Mouse (Mus musculus) neutrophil, adult 5-6 weeks (primary cell): ENCODE data around the gene Cdc45. TPM values are rescaled to one million over a fixed set of nuclear protein-coding genes. Genes with fewer than 3 reads are reported as not detected.

Experiments used
- ATAC-seq: fragments of 151-379, 151-347 bp; 2 replicates; pipeline ENCODE4 v1.8.0; 2017; ENCODE audit warnings: mild to moderate bottlenecking, moderate TSS enrichment; ENCODE audit not compliant: insufficient number of reproducible peaks, poor library complexity, low FRiP score, severe bottlenecking; ENCODE audit errors: extremely low read depth
- total RNA-seq: library from RNA; stranded (forward); fragments of 200-1000 nt; gene quantifications from 2 replicates; pipeline ENCODE4 v1.2.3, GENCODE M21; 2017

Gene Cdc45
- total RNA-seq, 1 experiment from 2014 or later: 5.2 TPM

DNA sequence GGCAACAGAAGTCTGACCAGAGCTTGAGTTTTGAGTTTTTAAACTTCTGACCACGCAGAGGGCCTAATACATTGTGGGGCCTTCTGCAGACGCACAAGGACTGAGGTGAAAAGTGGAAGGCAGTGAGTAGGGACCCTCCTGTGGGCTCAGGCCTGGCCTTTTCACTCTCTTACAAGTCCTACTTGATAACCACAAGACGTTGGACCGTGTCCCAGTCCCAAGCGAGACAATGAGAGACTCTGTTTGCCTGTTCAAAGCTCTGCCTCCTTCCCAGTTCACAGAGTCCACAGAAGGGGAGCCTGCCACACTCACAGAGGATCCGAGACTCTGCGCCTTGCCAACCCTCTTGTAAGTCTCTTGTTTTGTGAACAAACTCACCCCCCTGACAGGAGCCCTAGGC is 15.1 kb downstream of the Cdc45 start:
- no peak for ATAC-seq

DNA sequence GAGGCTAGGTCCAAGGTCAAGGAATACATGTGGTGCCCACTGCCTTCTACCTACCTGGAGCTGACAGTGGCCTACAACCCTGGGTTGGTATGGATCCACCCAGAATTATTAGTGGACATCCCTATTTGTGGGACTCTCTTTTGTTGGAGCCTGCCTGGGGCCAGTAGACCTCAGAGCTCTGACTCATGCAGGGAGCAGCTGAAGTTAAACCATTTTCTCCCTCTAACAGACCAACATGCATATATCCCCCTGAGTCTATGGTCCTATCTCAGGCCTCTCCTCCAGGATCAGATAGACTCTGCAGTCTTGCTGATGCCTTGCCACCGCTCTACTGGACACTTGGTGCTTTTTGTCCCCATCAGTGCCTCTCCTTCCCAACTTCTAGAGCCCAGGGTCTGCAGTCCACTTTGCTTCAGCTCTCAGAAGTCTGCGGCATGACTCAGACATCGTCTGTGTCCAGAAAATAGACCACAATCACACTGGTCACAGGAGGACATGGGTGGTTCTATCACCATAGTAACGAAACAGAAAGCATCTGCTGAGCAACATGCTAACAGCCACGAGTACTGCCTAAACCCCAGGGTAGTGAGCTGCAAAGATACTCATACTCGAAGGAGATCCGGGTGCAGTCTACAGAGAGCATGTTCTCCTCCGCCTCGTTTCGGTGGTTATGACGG is 16.4 kb downstream of the Cdc45 start:
- ATAC-seq: no peak

DNA sequence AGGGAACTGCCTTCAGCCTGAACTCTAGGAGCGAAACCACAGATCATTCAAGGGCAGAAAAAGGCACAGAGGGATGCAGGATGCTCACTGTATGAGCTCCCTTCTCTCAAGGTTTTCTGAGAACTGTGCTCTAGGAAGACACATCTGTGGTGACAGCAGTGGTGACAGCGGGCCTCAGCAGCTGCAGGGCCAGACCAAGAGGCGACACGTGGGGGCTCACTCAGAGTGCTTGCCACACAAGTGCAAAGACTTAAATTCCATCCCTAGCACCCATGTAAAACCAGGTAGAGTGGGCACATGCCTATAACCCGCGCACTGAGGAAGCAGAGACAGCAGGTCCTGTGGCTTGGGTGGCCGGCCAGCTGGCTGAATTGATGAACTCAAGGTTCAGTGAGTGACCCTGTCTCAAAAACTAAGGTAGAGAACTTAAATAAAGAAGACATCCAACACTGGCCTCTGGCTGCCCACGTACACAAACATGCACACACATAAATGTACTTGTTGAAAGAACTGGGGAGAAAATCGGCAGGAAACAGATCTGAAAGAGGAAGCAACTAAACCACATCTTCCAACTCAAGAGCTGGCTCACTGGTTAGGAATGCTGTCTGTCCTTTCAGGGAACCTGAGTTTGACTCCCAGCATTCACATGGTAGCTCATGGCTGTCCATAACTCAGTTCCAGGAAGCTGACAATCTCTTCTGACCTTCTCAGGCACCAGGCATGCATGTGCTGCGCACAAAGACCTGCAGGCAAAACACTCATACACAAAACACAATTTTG is 23.0 kb downstream of the Cdc45 start:
- ATAC-seq: no peak

DNA sequence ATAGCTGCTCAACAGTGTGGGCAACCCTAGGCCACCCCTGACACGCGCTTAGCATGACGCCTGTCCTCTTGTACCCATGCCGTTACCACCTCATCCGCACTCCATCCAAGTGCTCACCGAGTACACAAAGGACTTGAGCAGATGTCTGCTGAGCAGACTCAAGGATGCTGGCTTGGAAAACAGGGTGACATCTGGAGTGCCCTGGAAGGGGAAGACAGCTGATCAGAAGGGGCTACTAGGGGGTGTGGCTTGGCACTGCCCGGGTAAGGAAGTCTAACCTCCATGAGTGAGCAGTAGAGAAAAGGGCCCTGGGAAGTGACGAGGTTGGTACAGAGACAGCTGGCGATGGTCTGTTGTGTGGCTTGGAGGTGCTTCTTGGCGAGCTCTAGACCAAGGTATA is 25.1 kb downstream of the Cdc45 start:
- no peak for ATAC-seq

DNA sequence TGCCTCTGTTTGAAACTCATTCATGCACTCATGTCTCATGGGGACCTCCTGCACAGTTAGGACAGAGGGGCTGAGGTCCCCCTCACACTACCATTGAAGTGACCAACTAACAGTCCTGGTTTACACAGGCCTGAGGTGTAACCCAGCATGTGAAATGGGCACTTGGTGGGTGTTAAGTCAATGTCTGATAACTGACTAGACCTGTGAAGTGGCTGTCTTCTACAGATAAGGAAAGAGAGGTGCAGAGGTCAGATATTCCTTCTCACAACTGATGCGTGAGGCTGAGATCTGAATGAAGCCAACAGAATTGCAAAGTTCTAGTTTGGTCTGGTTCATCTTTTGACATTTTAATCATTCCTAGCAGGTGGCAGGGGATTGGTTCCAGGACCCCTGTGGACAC is 26.3 kb downstream of the Cdc45 start:
- ATAC-seq: no peak

DNA sequence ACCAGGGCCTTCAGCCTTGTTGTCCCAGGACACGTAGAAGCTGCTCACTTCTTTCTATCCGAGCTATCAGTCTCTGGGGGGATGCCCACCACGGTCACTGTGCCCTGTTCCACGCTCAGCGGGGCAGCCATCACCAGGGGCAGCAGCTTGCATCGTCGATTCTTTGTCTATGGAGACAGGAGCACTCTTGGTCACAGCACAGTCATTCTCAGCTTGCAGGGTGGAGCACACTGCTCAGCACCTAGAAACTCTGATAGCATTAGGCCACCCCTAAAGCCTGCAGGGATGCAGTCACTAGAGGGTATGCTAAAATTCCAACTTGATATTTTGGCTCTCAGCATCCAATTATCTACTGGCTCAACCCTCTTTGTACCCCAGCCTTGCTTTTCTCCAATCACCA is 26.8 kb downstream of the Cdc45 start:
- no peak for ATAC-seq

DNA sequence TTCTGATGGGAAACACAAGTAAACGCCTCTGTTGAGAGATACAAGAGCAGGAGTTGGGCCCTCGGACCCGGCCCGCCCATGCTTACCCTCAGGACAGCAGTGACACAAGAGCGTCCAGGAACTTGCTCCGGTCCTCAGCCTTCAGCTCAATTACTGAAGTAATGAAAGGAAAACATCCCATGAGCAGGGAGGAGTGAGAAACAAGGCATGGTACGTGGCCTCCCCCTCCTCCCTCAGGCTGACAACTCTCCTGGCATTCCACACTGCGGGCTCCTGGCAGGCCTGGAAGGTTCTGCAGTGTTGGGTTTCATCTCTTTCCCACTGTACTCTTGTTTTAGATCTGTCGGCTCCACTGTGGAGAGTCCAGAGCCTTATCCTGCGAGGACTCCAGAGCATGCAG is 30.0 kb downstream of the Cdc45 start:
- ATAC-seq: no peak

DNA sequence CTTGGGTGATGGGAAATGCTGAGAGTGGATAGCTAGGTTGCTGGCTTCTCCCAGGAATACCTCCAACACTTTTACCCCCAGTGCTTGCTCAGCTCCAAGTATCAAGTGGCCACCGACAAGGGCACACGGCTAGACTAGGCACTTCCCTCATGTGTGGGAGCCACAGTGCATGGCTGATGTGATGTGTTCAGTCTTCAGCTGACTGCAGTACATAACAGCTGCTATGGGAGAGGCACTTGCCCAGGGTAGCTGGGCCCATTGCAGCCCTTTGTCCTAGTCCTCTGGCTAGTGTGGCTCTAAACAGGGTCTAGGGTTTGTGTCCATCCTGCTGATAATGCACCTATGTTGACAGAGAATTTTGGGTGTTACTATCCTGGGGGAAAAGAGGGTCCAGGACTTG is 33.3 kb downstream of the Cdc45 start:
- no peak for ATAC-seq

DNA sequence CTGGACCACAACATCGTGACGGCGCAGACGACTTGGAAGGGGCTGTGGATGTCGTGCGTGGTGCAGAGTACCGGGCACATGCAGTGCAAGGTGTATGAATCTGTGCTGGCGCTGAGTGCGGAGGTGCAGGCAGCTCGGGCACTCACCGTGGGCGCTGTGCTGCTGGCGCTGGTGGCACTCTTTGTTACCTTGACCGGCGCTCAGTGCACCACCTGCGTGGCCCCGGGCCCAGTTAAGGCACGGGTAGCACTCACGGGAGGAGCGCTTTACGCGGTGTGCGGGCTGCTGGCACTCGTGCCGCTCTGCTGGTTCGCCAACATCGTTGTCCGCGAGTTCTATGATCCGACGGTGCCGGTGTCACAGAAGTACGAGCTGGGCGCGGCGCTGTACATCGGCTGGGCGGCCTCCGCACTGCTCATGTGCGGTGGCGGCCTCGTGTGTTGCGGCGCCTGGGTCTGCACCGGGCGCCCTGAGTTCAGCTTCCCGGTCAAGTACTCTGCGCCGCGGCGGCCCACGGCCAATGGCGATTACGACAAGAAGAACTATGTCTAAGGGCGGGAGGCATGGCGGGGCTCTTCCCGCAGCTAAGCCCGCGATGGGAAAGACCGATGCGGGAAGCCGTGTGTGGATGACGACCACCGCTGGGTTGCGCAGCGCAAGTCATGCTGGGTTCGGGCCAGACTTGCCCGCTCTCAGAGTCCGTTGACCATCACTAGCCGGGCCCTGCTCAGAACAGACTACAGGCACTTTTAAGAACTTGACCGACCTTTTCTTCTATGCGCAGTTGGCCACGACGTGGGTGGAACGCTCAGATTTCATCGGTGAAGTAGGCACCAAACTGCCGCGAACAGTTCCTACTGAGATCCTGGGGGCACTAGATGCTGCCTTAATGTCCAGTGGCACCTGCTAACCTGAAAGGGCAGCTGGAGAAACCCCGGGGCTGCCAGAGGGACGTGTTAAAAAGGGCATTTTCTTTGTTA is 34.4 kb downstream of the Cdc45 start:
- ATAC-seq: no peak

DNA sequence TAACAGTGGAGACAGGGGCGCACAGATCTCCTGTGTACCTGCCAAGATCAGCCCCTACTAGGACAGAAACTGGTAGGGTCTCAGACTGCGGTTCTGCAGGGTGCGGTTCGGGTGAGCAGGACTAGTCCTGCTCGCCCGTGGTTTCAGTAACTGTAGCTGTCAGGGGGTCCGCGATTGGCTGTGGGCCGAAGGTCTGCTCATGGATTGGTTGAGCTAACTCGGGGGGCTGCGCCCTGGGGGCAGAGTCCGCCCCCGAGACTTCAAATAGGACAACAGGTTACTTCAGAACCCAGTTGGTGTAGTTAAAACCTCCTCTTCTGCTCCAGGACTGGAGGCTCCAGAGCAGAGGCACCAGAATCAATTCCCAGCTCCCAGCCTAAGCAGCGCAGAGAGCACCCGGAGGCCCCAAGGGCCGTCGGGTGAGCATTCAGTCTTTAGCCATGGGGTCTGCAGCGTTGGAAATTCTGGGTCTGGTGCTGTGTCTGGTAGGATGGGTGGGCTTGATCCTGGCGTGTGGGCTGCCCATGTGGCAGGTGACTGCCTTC is 35.2 kb downstream of the Cdc45 start, which contains the start of gene Cldn5:
Gene Cldn5 (plus strand): TSS at position 292 of the 545 bp plus-strand sequence.
- ATAC-seq: no peak

DNA sequence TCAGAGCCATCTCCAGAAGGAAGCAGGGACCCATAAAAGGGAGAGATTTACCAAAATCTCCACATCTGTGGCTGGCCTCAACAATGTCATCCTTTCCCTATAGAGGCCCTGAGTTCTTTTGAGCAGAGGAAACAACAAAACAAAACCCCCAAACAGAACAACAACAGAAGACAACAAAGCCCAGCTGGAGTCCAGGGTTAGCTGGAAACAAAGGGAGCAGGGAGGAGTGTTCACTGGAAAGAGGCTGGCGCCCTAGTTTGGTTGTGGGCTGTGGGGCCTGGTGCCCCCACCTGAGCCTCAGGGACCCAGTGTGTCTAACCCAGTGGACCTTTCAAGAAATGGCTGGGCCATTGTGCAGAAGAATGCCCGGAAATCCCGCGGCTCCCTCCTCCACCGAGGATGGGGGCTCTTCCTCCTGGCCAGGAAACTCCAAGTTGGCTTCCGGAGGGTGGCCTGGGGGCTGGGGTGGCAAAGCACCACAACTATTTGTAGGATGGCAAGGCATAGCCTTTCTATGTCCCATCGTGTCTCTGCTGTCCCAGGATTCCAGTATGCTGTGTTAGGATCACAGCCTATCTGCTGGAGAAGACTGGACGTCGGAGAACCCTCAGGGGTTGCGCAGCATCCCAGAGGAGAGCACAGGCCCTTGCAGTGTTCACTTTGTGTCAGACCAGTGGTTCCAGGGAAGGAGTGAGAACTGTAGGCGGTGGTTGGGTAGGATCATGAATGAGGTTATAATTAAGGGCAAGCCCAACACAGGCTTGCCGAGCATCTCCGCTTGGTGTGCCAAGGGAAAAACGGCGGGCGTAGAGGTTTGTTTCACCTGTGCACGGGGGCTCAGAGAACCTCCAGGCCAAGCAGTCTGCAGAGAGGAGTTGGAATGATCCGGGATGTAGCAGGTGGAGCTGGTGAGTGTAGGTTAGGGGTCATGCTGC is 35.9 kb downstream of the Cdc45 start:
- ATAC-seq: no peak

DNA sequence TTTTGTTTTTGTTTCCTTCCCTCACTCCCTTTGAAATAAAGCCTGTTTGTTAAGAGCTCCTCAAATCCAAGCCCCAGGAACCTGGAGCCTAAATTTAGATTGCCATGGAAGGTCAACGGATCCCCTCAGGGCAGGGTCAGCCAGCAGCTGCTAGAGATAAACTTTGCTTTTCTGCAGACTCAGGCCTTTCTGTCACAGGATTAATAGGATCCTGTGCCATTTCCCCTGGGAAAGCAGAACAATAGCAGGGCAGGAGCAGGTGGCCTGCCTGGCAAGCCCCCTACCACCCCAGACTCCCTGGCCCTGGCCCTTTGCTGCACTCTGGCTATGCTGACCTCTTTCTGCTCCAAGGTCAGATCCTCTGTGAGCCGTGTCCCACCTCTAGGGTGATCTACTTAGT is 37.9 kb downstream of the Cdc45 start:
- ATAC-seq: no peak

DNA sequence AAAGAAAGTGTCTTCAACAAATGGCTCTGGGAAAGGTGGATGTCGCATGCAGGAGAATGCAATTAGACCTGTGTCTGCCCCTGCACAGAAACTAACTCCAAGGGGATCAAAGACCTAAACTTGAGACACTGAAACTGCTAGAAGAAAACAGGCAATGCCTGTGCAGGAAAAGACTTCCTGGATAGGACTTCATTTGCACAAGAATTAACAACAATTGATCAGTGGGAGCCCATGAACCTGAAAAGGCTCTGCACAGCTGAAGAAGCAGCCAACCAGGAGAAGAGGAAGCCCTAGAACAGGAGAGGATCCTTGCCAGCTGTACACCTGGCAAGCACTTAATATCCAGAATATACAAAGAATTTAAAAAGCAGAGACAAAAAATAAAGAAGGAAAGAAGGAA is 42.3 kb downstream of the Cdc45 start:
- no peak for ATAC-seq

DNA sequence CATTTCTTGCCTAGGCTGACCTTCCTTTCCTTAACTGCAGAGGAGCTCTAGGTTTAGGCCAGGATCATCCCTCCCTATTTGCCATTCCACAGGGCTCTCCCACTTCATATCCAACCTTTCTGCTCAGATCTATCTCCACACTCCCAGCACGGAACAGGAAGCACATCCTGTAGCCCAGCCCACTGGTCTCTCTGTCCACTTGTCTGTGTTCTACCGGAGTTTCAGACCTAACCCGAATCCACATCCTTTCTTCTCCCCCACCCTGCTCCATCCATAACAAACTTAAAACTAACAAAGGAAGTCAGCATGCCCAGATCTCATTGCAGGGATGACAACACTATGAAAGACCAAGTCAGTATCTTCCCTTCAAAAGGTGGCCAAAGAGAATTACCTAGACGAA is 45.4 kb downstream of the Cdc45 start:
- ATAC-seq: no peak

DNA sequence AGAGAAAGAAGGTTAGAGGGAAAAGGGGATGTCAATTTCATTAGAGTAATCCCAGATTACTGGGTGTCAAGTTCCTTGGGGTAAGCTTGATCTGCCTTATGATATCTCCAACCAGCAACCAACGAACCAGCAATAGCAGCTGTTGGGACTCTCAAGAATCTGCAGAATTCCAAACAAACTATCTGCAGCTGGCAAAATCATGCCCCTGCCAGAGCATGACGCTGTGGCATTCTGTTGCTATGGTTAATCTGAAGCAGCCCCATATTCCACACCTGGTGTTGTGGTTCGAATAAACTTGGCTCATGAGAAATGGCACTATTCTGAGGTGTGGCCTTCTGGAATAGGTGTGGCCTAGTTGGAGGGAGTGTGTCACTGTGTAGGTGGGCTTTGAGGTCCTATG is 48.8 kb downstream of the Cdc45 start:
- ATAC-seq: no peak

DNA sequence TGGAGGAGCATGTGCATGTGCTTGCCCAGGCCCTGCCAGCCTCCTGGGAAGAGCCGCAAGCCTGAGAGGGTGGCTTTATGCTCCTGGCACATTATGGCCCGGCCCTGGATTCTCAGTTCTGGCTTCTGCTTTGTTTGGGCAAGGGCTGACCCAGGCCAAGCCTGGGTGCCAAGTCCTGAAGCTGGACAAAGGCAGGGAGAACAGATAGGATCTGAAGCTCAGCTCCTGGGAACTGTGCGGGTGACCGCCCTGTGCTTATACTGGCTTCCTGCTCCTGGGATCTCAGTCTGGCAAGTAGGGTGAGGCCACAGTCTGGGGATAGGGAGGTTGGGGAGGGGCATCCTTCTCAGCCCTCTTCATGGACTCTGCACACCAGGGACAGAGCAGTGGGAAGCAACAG is 50.1 kb downstream of the Cdc45 start:
- ATAC-seq: no peak

DNA sequence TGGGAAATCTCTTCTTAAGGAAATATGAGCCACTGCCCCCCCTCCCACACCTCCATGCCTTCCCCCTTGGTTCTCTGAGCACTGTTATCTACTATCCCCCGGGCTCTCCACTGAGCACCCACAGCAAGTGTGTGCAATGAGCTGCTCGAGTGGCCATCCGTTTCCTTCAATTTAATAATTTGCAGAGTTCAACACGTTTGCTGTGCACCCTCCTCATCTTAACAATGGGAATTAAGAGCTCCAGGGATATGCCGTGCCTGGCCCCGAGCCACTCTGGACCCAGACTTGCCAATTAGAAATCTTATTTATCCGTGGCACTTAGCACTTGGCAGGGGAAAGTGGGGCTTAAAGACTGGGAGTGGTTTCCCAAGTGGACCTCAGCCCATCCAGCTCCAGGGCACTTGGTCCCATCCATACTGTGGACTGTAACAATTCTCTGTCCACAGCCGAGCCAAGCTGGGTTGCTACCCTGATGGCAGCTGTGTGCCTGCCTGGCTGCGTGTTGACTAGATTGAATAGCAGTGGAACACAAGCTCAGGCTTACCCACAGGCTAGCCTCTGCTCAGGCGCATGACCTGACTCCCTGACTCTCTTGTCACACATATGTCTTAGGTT is 59.8 kb downstream of the Cdc45 start:
- ATAC-seq: no peak

DNA sequence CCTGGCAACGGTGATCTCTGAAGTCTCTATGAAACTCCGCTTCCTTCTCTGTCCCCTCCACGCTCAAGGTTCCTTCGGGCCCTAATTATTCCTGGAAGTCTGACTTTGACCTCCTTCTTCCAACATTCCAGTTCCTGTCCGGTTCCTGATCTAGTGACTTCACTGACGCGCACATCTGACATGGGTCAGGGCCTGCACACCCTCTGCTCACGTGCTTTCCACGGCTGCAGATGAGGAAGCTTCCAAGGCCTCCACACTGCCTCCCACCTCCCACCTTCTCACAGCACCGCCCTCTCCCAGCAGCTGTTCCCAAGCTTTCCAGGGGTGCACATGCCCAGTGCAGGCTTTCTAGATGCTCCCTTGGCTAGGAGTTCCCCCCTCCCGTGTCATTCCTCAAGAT is 60.7 kb downstream of the Cdc45 start:
- no peak for ATAC-seq
